Mouse (Mus musculus): ENCODE results near the gene Gnrhr. TPM values are rescaled to one million over a fixed set of nuclear protein-coding genes. Genes with fewer than 3 reads are reported as not detected.

The Gnrhr gene
- polyA plus RNA-seq, 1 experiment from 2014 or later: not detected

DNA sequence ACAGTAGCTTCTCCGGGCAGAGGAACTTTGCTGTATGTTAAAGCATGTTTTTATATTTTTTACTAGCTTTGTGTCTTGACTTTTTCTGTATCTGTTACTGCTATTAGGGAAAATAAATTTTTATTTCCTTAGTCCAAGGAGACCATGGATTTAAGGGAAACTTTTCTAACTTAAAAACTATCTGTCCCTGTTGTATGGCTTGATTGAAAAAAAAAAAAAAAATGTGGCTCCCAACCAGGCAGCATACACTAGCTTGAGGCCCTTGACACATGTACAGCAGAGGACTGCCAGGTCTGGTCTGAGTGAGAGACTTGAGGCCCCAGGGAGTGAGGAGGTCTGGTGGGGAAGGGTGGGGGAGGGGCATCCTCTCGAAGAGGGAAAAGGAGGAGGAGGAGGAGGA lies 23.9 kb downstream of the Gnrhr start:
- Histone ChIP-seq H3K36me3 (ENCODE audit: control insufficient read depth, insufficient read depth, low read length) (no peaks in the 10 kb centered on the region), H3K27me3 (ENCODE audit: control insufficient read depth, insufficient read depth, low read length) (no peaks in the 10 kb centered on the region), H3K27ac (ENCODE audit: low read depth, low read length) (no peak overlapping the region), H3K4me2 (ENCODE audit: low read depth) (no peak overlapping the region), H3K9ac (ENCODE audit: low read length) (no peak overlapping the region), H3K4me3 (ENCODE audit: low read depth, low read length) (no peak overlapping the region), H3K9me3 (ENCODE audit: control insufficient read depth, low read length) (no peaks in the 10 kb centered on the region), H3K4me1 (ENCODE audit: control insufficient read depth, insufficient read depth, low read length) (no peaks in the 10 kb centered on the region)
- 50% methylated on average over 2 of the region's 2 CpGs for WGBS
- DNase-seq (ENCODE audit: low spot score) (peak; percentile 14), ATAC-seq (ENCODE audit: insufficient read depth, low FRiP score, low TSS enrichment) (no peak)

DNA sequence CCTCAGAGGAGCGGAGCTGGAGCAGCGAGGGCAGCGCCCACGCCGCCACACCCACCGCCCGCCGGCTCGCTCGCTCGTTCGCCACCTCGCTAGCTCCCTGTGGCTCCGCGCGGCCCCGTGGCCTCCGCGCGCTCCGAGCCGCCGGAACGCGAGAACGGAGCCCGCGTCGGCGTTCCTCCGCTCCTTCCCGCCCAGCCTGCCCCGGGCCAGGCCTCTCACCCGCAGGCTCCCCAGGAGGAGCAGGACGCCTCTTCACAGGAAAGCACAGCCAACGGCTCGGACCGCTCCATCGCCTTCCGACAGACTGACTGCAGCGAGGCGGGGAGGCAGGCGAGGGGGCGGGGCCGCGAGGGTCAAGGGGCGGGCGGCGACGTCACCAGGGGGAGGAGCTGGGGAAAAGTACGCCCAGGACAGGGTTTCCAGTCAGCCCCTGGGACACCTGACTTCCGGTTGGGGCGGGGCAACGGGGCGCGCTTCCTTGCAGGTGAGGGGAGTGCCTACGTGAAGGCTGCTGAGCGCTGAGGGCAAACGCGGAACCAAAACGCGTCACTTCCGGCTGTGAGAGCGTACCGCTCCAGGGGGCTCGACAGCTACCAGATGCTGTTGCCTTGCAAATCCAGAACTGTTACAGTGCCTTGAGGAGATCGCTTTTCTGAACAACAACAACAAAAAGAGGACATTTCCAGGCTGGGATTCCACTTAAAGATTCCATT lies 25.1 kb downstream of the Gnrhr start, which contains the start of gene Uba6:
TSS of gene Uba6 (minus strand) at position 355 of the 713 bp plus-strand sequence.
- ATAC-seq (ENCODE audit: insufficient read depth, low FRiP score, low TSS enrichment) (peak; percentile 99), DNase-seq (ENCODE audit: low spot score) (peak; percentile 99)
- H3K27me3 ChIP-seq (ENCODE audit: control insufficient read depth, insufficient read depth, low read length): no peaks in the 10 kb centered on the region
- no peaks in the 10 kb centered on the region for H3K36me3 ChIP-seq (ENCODE audit: control insufficient read depth, insufficient read depth, low read length)
- WGBS: under 1% methylated on average over 64 of the region's 67 CpGs
- H3K9me3 ChIP-seq (ENCODE audit: control insufficient read depth, low read length): no peaks in the 10 kb centered on the region
- peak within 1 kb of the TSS; percentile 58 for H3K4me2 ChIP-seq (ENCODE audit: low read depth)
- H3K27ac ChIP-seq (ENCODE audit: low read depth, low read length): peak within 1 kb of the TSS; percentile 93
- H3K9ac ChIP-seq (ENCODE audit: low read length): peak within 1 kb of the TSS; percentile 80
- no peaks in the 10 kb centered on the region for H3K4me1 ChIP-seq (ENCODE audit: control insufficient read depth, insufficient read depth, low read length)
- peak within 1 kb of the TSS; percentile 82 for H3K4me3 ChIP-seq (ENCODE audit: low read depth, low read length)

DNA sequence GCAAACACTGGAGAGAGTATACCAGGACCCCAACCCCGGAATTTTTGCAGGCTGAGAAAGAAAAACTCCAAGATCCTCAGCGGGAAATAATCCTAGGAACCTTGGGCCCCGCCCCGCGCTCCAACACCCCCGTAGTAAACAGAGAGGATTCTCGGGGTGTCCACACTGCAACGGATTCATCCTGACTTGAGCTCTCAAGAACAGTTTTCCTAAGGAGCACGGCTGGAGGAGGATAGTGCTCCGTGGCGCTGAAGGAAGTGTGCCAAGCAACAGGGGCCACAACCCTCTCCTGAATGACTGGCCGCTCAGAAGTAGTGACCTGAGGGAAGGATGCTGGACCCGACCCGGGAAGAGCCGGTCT lies 25.6 kb downstream of the Gnrhr start:
- Histone ChIP-seq H3K9me3 (ENCODE audit: control insufficient read depth, low read length) (no peaks in the 10 kb centered on the region), H3K9ac (ENCODE audit: low read length) (peak overlapping the region; percentile 80), H3K4me1 (ENCODE audit: control insufficient read depth, insufficient read depth, low read length) (no peaks in the 10 kb centered on the region), H3K27ac (ENCODE audit: low read depth, low read length) (peak overlapping the region; percentile 93), H3K4me2 (ENCODE audit: low read depth) (peak overlapping the region; percentile 58), H3K27me3 (ENCODE audit: control insufficient read depth, insufficient read depth, low read length) (no peaks in the 10 kb centered on the region), H3K36me3 (ENCODE audit: control insufficient read depth, insufficient read depth, low read length) (no peaks in the 10 kb centered on the region), H3K4me3 (ENCODE audit: low read depth, low read length) (peak overlapping the region; percentile 82)
- no peak for ATAC-seq (ENCODE audit: insufficient read depth, low FRiP score, low TSS enrichment)
- under 1% methylated on average over 15 of the region's 15 CpGs for WGBS
- no peak for DNase-seq (ENCODE audit: low spot score)

Other genes with a start within 250 kb of the Gnrhr start
- gene Cenpc1, start 132.3 kb downstream of the Gnrhr start, polyA plus RNA-seq (2014; fragmentation: Nextera tagmentation; extraction: Ambion mirVana): 44.0 and 46.0 TPM in 2 replicates
- 0.15 and 0.46 TPM in 2 replicates for gene Stap1, start 126.2 kb downstream of the Gnrhr start, polyA plus RNA-seq (2014; fragmentation: Nextera tagmentation; extraction: Ambion mirVana)
- gene Uba6, start 25.1 kb downstream of the Gnrhr start, polyA plus RNA-seq (2014; fragmentation: Nextera tagmentation; extraction: Ambion mirVana): 25.0 and 25.7 TPM in 2 replicates
- gene Tmprss11c, start 91.4 kb upstream of the Gnrhr start, polyA plus RNA-seq (2014; fragmentation: Nextera tagmentation; extraction: Ambion mirVana): not detected in 2 replicates
- not detected in 2 replicates for gene Tmprss11d, start 175.5 kb upstream of the Gnrhr start, polyA plus RNA-seq (2014; fragmentation: Nextera tagmentation; extraction: Ambion mirVana)

All from neural tube, embryonic 11.5 days (tissue).